Mouse (Mus musculus): ENCODE data around the gene Isyna1.

DNA sequence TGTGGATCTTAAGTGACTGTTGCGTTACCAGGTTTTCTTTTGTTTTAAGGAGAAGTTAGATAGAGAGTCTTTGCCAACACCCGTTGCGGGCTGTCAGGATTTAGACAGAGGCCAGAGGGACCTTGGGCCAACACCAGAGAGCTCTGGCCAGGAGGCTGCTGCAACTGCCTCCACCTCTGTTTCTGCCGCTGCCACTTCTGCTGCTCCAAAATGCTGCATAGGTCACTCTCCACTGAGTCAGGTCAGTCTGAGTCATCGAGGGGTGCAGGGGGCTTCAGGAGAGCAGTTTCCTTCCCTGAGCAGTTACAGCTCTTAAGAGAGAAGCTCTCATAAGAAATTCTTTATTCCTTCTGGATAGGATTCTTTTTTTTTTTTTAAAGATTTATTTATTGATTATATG is 32.9 kb downstream of the Isyna1 start:
- no peak for TF ChIP-seq MAFK (IDR thresholded peaks at IDR 0.05; ENCODE audit: borderline replicate concordance, low read depth, low read length)
- TF ChIP-seq POLR2A (IDR thresholded peaks at IDR 0.05; ENCODE audit: control insufficient read depth in 1 of 2, insufficient read depth in 1 of 2, low read depth in 1 of 2, low read length in 2 of 2, poor library complexity in 1 of 2): no peak
- no peak for TF ChIP-seq CHD2 (IDR thresholded peaks at IDR 0.05; ENCODE audit: low read length)
- no peak for TF ChIP-seq MAX (IDR thresholded peaks at IDR 0.05; ENCODE audit: low read length)
- TF ChIP-seq CHD1 (IDR thresholded peaks at IDR 0.05; ENCODE audit: low read depth, low read length): no peak
- TF ChIP-seq JUND (IDR thresholded peaks at IDR 0.05; ENCODE audit: low read depth, low read length): no peak
- no peak for TF ChIP-seq ZMIZ1 (IDR thresholded peaks at IDR 0.05; ENCODE audit: low read depth, low read length)
- TF ChIP-seq POLR2AphosphoS5 (IDR thresholded peaks at IDR 0.05; ENCODE audit: borderline replicate concordance, low read depth, low read length): no peak

Measured in MEL (cell line).